Mouse (Mus musculus): ENCODE data around the gene Amigo1. TPM values are rescaled to one million over a fixed set of nuclear protein-coding genes. Genes with fewer than 3 reads are reported as not detected.
A peak's percentile ranks its signal among the peaks of the same experiment; 100 is the strongest.

The Amigo1 gene
- total and polyA plus RNA-seq, 3 experiments = 4.6 to 9.5 TPM; not detected in 1

DNA sequence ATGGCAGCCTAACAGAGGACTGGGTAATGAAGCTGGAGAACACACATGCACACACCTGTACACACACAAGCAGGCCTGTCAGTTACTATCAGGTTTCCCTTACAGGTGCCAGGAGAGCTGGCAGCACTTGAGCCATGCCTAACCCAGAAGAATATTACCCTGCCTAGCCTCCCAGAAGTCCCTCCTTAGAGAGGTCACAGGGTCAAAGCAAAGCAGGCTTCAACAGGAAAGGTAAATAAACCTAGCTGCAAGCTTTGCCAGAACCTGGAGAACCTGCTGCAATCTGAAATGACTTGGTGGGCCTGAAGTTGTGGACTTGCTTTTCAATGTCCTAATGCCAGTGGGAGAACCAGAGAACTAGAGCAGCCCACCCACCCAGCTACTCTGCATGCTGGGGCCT is 16.4 kb downstream of the Amigo1 start:
- H3K79me2 ChIP-seq (ENCODE audit: control insufficient read depth, insufficient read depth, low read length, poor library complexity) = no peaks in the 10 kb centered on the region; the same call in 1 of the 2 replicates
- H3K4me1 ChIP-seq (ENCODE audit: control insufficient read depth in 1 of 2, insufficient read depth in 2 of 2, low read length in 2 of 2) = peaks cover 0 to 6% of the 10 kb centered on the region in 2 experiments; a peak in 1 of 4 replicates
- peaks cover 0 to 5% of the 10 kb centered on the region in 2 experiments; a peak in 2 of 4 replicates for H3K36me3 ChIP-seq (ENCODE audit: control insufficient read depth in 1 of 2, insufficient read depth in 2 of 2, low read length in 2 of 2)
- DNase-seq (ENCODE audit: low read depth, low spot score) = no peak
- no peaks in the 10 kb centered on the region for H3K27me3 ChIP-seq (ENCODE audit: control insufficient read depth in 1 of 2, insufficient read depth in 2 of 2, low read length in 2 of 2)
- no peak for TF ChIP-seq SIN3A (IDR thresholded peaks at IDR 0.05; ENCODE audit: low read length)
- TF ChIP-seq MXI1 (IDR thresholded peaks at IDR 0.05; ENCODE audit: low read depth, low read length) = no peak
- no peak for TF ChIP-seq GATA1 (IDR thresholded peaks at IDR 0.05; ENCODE audit: low read depth, low read length)
- TF ChIP-seq MYC (IDR thresholded peaks at IDR 0.05; ENCODE audit: low read depth, low read length) = no peak
- no peak for TF ChIP-seq ELF1 (IDR thresholded peaks at IDR 0.05; ENCODE audit: low read depth, low read length)
- TF ChIP-seq HCFC1 (IDR thresholded peaks at IDR 0.05; ENCODE audit: low read depth, low read length) = no peak
- no peak for TF ChIP-seq NELFE (IDR thresholded peaks at IDR 0.05; ENCODE audit: low read depth, low read length)
- TF ChIP-seq ZNF384 (IDR thresholded peaks at IDR 0.05; ENCODE audit: low read depth, low read length) = no peak
- TF ChIP-seq ZC3H11A (IDR thresholded peaks at IDR 0.05; ENCODE audit: low read depth, low read length) = no peak
- no peak overlapping the region for H3K4me3 ChIP-seq (ENCODE audit: control insufficient read depth in 1 of 2, insufficient read depth in 1 of 2, low read depth in 2 of 2, low read length in 2 of 2)
- H3K27ac ChIP-seq (ENCODE audit: control insufficient read depth, low read depth, low read length) = no peak overlapping the region
- H3K9me3 ChIP-seq (replicated peaks; ENCODE audit: insufficient read depth, low read length) = no peaks in the 10 kb centered on the region
- H3K9ac ChIP-seq (ENCODE audit: control insufficient read depth, low read depth, low read length, poor library complexity, severe bottlenecking) = no peak overlapping the region

DNA sequence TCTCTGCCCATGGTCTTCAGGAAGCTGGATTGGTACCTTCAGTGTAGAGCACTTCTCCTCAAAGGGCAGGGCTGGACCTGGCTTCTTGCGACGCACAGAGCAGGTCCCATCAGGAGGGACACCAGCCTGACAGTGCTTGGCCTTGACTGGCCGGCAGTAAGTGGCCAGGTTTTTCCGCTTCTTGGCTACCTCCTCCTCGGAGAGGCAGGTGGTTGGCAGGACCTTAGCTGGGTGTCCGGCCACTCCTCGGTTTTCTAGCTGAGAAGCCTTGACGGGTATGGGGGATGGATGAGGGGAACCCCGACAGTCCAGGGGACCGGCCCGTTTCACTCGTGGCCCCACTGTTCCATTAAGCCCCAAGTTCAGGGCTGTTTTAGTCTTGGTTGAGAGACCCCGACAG is 17.1 kb downstream of the Amigo1 start:
- no peak for DNase-seq (ENCODE audit: low read depth, low spot score)
- no peak for TF ChIP-seq CTCF (IDR thresholded peaks at IDR 0.05 in 2 of 3, conservative IDR thresholded peaks at IDR 0.05 in 1 of 3; ENCODE audit: control insufficient read depth in 1 of 3, insufficient read depth in 1 of 3, low read depth in 2 of 3, low read length in 3 of 3, poor library complexity in 1 of 3, severe bottlenecking in 1 of 3)
- TF ChIP-seq CHD1 (IDR thresholded peaks at IDR 0.05; ENCODE audit: low read depth, low read length) = no peak
- Histone ChIP-seq H3K36me3 (ENCODE audit: control insufficient read depth in 1 of 2, insufficient read depth in 2 of 2, low read length in 2 of 2) (peaks cover 0 to 5% of the 10 kb centered on the region in 2 experiments; a peak in 2 of 4 replicates), H3K27me3 (ENCODE audit: control insufficient read depth in 1 of 2, insufficient read depth in 2 of 2, low read length in 2 of 2) (no peaks in the 10 kb centered on the region), H3K4me1 (ENCODE audit: control insufficient read depth in 1 of 2, insufficient read depth in 2 of 2, low read length in 2 of 2) (peaks cover 0 to 6% of the 10 kb centered on the region in 2 experiments; a peak in 1 of 4 replicates), H3K27ac (ENCODE audit: control insufficient read depth, low read depth, low read length) (no peak overlapping the region), H3K9ac (ENCODE audit: control insufficient read depth, low read depth, low read length, poor library complexity, severe bottlenecking) (no peak overlapping the region), H3K9me3 (replicated peaks; ENCODE audit: insufficient read depth, low read length) (no peaks in the 10 kb centered on the region), H3K79me2 (ENCODE audit: control insufficient read depth, insufficient read depth, low read length, poor library complexity) (no peaks in the 10 kb centered on the region; the same call in 1 of the 2 replicates), H3K4me3 (ENCODE audit: control insufficient read depth in 1 of 2, insufficient read depth in 1 of 2, low read depth in 2 of 2, low read length in 2 of 2) (no peak overlapping the region)

DNA sequence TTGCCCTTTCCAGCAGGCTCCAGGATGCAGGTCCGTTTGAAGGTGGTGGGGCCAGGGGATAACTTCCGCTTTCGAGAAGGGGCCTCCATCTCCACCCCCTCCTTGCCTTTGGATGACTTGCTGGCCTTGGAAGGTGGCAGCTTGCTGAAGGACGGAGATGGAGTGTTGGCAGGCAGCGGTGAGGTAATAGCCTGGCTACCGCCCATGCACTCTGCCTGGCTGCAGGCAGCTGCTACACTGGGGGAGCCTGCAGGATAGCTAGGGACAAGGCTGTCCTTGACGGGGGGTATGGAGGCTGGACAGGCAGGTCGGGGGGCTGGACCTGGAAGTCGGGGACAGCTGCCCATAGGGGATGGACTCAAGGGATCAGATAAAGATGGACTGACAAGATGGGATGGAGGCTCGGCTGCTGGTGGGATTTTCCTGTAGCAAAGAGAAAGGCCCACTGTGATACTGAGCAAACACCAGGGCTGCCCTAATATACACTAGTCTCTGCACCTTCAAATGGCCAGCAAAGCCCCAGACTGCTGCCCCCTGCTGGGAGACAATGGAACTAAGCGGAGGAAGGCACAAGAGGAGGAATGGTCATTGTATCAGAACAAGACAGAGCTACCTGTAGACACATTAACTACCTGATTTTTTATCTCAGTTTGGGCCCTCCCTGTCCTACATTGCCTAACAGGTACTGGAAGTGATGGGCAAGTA is 17.6 kb downstream of the Amigo1 start:
- DNase-seq (ENCODE audit: low read depth, low spot score) = peak; percentile 70
- Histone ChIP-seq H3K27ac (ENCODE audit: control insufficient read depth, low read depth, low read length) (no peak overlapping the region), H3K79me2 (ENCODE audit: control insufficient read depth, insufficient read depth, low read length, poor library complexity) (no peaks in the 10 kb centered on the region; the same call in 1 of the 2 replicates)

More for the DNA sequence above, 17.6 kb downstream of the Amigo1 start:
- Histone ChIP-seq H3K4me3 (ENCODE audit: control insufficient read depth in 1 of 2, insufficient read depth in 1 of 2, low read depth in 2 of 2, low read length in 2 of 2) (no peak overlapping the region), H3K9ac (ENCODE audit: control insufficient read depth, low read depth, low read length, poor library complexity, severe bottlenecking) (no peak overlapping the region), H3K36me3 (ENCODE audit: control insufficient read depth in 1 of 2, insufficient read depth in 2 of 2, low read length in 2 of 2) (peaks cover 0 to 5% of the 10 kb centered on the region in 2 experiments; a peak in 2 of 4 replicates), H3K9me3 (replicated peaks; ENCODE audit: insufficient read depth, low read length) (no peaks in the 10 kb centered on the region), H3K27me3 (ENCODE audit: control insufficient read depth in 1 of 2, insufficient read depth in 2 of 2, low read length in 2 of 2) (no peaks in the 10 kb centered on the region), H3K4me1 (ENCODE audit: control insufficient read depth in 1 of 2, insufficient read depth in 2 of 2, low read length in 2 of 2) (peaks cover 0 to 6% of the 10 kb centered on the region in 2 experiments; a peak in 1 of 4 replicates)
- TF ChIP-seq ZC3H11A (IDR thresholded peaks at IDR 0.05; ENCODE audit: low read depth, low read length) = peak; percentile 16; the same call in 1 of the 2 replicates
- TF ChIP-seq SMC3 (IDR thresholded peaks at IDR 0.05; ENCODE audit: low read depth, low read length) = peak; percentile 66
- TF ChIP-seq CHD1 (IDR thresholded peaks at IDR 0.05; ENCODE audit: low read depth, low read length) = no peak
- TF ChIP-seq RAD21 (IDR thresholded peaks at IDR 0.05; ENCODE audit: low read depth, low read length) = peak; percentile 29
- TF ChIP-seq CTCF (IDR thresholded peaks at IDR 0.05 in 2 of 3, conservative IDR thresholded peaks at IDR 0.05 in 1 of 3; ENCODE audit: control insufficient read depth in 1 of 3, insufficient read depth in 1 of 3, low read depth in 2 of 3, low read length in 3 of 3, poor library complexity in 1 of 3, severe bottlenecking in 1 of 3) = peak; percentile 77 to 95 (median 91)

Measured in MEL (cell line).